Mouse (Mus musculus): ENCODE data around the gene Fggy.

Fggy gene

DNA sequence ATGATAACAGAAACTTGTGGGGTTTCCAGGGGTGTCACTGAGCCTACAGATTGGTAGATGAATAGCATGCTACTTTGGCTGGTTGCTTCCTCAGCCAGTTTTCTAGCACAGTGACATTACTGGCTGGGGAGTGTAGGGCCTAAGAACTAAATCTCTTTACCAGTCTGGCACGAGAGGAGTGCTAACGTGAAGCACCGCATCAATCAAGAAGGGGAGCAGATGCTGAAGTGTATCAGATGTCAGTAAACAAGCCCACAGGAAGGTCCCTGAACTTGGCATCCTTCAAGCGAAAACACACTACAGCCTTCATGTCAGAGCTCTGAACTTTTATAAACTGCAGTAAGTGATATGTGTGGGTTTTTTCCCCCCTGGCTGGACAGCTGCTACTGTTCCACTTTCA is 303.8 kb downstream of the Fggy start:
- no peak for DNase-seq (ENCODE audit: low spot score)

GRCm38 (mm10) chr4:95861741-95862155 is 304.4 kb downstream of the Fggy start:
- DNase-seq (ENCODE audit: low spot score), result no peak

- DNase-seq (ENCODE audit: low spot score), result no peak
These were observed 305.0 kb downstream of the Fggy start for GRCm38 (mm10) chr4:95862276-95862675.

- DNase-seq (ENCODE audit: low spot score), result no peak
These were observed 305.6 kb downstream of the Fggy start for GRCm38 (mm10) chr4:95862781-95863499.

DNA sequence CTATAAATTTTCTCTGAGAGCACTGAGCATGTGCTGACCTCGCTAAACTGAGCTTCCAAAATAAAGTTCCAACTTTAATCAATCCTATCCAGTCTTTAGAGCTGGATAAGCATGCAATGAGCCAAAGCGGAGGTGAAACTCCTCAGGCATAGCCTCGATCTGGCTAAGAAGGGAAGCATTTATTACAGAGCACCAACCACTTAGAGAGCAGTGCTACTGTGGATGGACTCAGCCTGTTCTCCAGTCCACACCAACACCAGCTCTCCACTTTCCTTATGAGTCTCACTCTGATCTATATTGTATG is 306.1 kb downstream of the Fggy start:
- DNase-seq (ENCODE audit: low spot score), result no peak

DNA sequence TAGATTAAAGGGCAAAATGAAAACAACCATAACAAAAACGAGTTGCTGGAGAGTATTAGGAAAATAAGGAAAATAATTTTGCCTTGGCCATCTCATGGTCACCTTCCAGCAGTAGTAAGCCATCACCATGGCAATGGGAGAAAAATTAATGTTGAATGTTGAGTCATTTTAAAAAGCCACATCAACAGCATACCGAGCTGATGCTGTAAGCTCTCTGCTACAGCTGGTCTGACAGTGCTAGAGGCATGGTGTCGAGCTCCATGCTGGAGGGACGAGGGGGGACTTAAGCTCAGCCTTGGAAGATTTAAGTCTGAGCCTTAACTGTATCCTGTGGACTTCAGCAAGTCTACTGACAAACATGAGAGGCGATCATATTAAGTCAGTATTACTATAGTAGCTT is 307.9 kb downstream of the Fggy start:
- no peak for DNase-seq (ENCODE audit: low spot score)

DNA sequence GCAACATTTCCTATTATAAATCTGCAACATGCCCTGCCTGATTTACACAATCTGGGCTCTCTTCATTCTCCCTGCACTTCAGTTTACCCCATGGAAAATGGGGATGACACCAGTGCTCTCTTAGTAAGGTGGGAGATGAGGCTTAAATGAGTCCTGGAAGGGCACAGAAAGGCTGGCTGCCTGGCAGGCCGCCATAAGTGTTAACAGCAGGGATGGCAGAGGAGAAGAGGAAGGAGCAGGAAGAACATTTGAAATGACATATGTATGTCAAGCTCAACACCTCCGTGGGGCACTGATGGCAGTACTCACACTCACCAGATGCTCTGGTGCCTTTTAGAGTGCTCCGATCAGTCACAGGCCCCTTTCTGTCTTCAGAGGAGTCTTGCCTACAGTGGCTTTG is 308.6 kb downstream of the Fggy start:
- no peak for DNase-seq (ENCODE audit: low spot score)

DNA sequence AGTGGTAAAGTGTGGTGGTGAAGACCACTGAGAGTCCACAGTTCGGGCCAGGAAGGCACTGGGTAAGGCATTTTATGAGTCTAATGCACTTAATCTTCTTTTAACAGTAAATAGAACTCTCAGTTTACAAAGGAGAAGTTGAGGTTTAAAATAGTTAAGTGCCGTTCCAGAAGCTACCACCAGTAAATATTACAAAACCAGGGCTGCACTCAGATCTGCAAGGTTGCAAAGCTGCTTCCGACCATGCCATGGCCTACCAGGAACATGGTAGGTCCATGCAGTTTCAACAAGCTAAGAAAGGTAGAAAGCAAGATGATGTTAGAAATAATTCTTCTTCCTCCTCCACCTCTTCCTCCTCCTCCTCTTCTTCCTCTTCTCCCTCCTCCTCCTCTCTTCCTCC is 309.8 kb downstream of the Fggy start:
- no peak for DNase-seq (ENCODE audit: low spot score)

DNA sequence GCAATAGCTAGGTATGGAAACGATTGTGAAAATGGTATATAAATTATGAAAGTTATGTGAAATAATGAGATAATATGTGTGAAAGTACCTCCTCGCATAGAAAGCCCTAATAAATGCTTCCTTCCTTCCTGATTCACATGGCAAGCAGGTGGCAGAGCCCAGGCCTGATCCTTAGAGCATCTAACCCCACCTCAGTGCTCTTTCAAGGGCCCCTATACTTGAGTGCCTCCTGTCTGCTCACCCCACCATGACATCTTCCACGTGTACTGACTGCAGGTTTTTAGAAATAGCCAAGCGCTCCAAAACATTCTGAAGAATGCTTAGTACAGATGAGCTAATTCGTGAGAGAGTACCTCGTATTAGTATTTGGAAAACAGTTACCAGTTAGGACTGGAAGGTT is 311.0 kb downstream of the Fggy start:
- DNase-seq (ENCODE audit: low spot score), result no peak

DNA sequence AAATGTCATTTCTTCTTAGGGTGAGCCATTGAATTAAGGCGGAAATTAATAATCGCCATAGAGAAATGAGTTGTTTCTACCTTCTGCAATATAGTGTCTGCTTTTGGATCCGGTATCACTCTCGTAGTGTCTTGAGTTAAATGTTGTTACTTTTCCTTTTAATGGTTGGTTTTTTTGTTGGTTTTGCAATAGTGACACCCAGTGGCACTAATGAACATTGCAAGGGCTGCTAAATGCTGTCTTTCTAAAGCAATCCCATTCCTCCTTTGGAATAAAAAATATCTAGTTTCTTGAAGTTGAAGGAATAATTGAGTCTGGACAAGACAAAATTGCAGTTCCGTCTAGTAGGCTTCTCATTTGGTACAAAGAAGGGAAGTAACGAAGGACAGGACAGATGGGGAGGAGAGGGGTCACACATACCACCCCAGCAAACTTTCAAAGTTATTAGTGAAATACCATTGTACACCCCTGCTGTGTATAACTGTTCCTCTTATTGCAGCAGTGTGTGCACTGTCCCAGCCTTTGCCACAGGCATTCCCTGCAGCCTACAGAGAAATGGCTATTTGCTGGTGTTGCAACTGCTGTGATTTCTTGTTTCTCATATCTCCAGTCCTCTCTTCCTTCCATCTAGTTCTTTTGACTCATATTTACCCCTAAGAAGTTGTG is 314.0 kb downstream of the Fggy start:
- DNase-seq (ENCODE audit: low spot score), result no peak

DNA sequence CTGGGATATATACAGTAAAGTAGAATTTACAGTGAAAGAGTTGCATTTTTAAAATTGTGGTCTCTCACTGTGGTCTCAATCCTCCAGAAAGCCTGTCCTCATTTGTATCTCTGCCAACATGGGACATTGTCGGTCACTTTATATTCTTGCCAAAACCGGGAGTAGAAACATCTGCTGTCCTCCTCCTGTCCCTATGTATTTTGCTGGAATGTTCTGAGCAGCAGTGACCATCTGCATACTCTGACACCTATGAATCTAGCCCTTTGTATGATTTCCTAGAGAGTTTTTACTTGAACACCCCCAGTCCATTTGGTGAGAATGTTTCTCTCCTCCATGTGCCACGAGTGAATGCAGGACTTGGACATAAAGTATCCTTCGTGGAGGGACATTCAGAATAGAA is 318.6 kb downstream of the Fggy start:
- DNase-seq (ENCODE audit: low spot score), result no peak

- DNase-seq (ENCODE audit: low spot score), result no peak
These were observed 320.1 kb downstream of the Fggy start for GRCm38 (mm10) chr4:95877436-95877835.

DNA sequence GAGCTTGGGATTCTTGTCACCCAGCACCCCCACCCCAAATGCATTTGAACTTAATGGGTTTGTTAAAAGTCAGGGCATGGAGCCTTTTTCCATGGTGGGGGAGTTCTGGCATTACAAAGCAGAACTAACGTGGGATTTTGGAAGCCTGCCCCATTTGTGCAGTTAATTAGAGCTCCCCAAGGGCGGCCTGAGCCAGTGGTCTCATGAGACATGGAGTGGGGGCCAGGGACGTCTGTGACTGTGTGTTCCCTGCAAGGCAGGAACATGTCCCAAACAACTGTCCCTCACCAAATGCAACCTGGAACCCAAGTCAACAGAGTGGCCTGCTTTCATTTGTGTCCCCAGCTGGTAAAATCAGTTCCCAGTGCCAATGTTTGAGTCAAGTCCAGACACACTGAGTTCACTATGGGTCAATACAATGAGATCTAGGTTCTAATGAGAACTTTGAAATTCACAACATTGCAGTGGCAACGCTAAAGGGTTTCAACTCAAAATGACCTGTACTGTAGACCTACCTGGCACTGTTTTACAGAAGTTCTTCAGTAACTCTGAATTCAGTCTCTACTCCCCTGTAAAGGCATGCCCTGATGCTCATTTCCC is 324.5 kb downstream of the Fggy start:
- DNase-seq (ENCODE audit: low spot score), result no peak

- DNase-seq (ENCODE audit: low spot score), result no peak
These were observed 327.2 kb downstream of the Fggy start for GRCm38 (mm10) chr4:95884184-95885145.

DNA sequence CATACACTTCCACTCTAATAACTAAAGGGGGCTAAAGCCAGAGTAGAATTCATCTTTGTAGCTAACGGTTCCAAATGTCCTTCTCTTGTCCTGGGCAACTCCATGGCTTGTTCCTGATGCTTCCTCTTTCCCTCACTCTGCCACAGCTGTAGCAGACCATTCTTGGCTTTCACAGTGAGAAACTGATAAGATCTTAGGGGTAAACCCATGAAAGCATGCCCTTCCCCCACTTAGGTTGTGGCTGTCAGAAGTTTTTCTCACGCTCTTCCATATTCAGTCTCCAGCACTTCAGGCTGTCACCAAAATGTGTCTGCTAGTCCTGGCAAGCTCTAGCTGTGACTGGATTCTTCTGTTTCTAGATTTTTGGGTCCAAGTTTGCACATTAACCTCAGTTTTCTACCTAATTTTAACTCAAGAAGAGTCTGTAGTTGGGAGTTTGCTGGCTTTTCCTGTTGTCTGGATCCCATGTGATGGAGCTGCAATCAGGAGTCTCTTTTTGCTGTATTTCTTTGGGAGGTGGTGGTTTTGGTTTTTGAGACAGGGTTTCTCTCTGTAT is 338.0 kb downstream of the Fggy start:
- no peak for DNase-seq (ENCODE audit: low spot score)

DNA sequence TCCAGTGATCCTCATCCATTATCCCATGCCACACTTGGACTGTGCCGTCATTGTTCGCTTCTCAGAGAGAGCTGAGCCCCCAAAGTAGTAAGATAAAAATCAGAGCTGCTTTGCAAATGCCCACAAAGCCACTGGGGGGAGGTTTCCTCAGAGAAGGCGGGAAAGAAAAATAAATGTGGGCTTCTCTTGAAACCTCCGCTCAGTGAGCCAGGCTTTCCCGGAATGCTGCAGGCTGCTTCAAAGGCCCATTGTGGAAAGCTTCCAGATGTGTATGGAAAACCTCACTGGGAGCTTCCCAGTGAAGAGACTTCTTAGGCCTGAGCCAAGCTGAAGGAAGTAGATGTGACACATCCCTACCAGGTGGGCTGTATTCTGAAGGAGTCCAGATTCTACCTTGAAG is 339.3 kb downstream of the Fggy start:
- no peak for DNase-seq (ENCODE audit: low spot score)

- DNase-seq (ENCODE audit: low spot score), result no peak
These were observed 340.0 kb downstream of the Fggy start for GRCm38 (mm10) chr4:95897236-95897874.

GRCm38 (mm10) chr4:95898714-95899113 is 341.4 kb downstream of the Fggy start:
- no peak for DNase-seq (ENCODE audit: low spot score)

- no peak for DNase-seq (ENCODE audit: low spot score)
These were observed 342.8 kb downstream of the Fggy start for GRCm38 (mm10) chr4:95899926-95900712.

DNA sequence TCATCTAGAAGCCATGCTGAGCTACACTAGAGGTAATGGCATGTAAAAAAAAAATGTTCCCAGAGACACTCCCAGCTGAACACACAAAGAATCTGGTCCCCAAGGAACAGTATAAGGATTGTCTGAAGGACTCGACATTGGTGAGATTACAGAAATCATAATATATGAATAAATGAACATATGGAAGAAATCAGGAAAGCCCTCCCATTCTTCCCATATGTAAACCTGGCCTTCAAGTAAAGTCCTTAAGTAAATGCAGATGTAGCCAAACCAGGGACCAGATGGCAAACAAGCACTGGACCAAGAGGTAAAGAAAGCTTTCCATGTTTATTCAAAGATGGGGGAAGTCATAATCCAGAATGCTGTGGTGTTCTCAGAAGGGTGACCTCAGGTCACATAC is 343.5 kb downstream of the Fggy start:
- DNase-seq (ENCODE audit: low spot score), result no peak

GRCm38 (mm10) chr4:95906141-95906540 is 348.8 kb downstream of the Fggy start:
- DNase-seq (ENCODE audit: low spot score), result no peak

Measured in spleen, adult 12 weeks (tissue).